Mouse (Mus musculus): ENCODE measurements around the gene Chst8. TPM values are rescaled to one million over a fixed set of nuclear protein-coding genes. Genes with fewer than 3 reads are reported as not detected.

Chst8 gene
- total and polyA plus RNA-seq, 3 experiments = 0.22 TPM; not detected in 2

GRCm38 (mm10) chr7:34752151-34752762, 60.3 kb downstream of the Chst8 start:
- no peak for ATAC-seq (ENCODE audit: extremely low read depth, insufficient number of reproducible peaks, low FRiP score, poor library complexity, severe bottlenecking)
- no peak for DNase-seq (ENCODE audit: low spot score)
- Histone ChIP-seq H3K9me3 (replicated peaks) (peaks cover 76% of the 10 kb centered on the region), H3K27me3 (ENCODE audit: insufficient read depth, low read length) (no peaks in the 10 kb centered on the region), H3K4me3 (ENCODE audit: low read depth, low read length) (no peak overlapping the region), H3K36me3 (replicated peaks) (no peaks in the 10 kb centered on the region), H3K4me1 (ENCODE audit: insufficient read depth, low read depth, low read length) (no peaks in the 10 kb centered on the region)
- TF ChIP-seq TAL1 (conservative IDR thresholded peaks at IDR 0.05; ENCODE audit: low read depth, low read length) (no peak), POLR2AphosphoS5 (IDR thresholded peaks at IDR 0.05; ENCODE audit: insufficient replicate concordance, low read depth, low read length) (no peak), CTCF (IDR thresholded peaks at IDR 0.05; ENCODE audit: low read depth, low read length) (no peak), GATA1 (IDR thresholded peaks at IDR 0.05; ENCODE audit: borderline replicate concordance, low read length) (no peak)

GRCm38 (mm10) chr7:34750350-34750749, 62.2 kb downstream of the Chst8 start:
- Histone ChIP-seq H3K9me3 (replicated peaks) (peaks cover 89% of the 10 kb centered on the region), H3K27me3 (ENCODE audit: insufficient read depth, low read length) (no peaks in the 10 kb centered on the region), H3K36me3 (replicated peaks) (no peaks in the 10 kb centered on the region), H3K4me3 (ENCODE audit: low read depth, low read length) (no peak overlapping the region), H3K4me1 (ENCODE audit: insufficient read depth, low read depth, low read length) (no peaks in the 10 kb centered on the region)
- ATAC-seq (ENCODE audit: extremely low read depth, insufficient number of reproducible peaks, low FRiP score, poor library complexity, severe bottlenecking) (no peak), DNase-seq (ENCODE audit: low spot score) (no peak)
- TF ChIP-seq CTCF (IDR thresholded peaks at IDR 0.05; ENCODE audit: low read depth, low read length) = no peak

GRCm38 (mm10) chr7:34749753-34750152, 62.8 kb downstream of the Chst8 start:
- H3K36me3 ChIP-seq (replicated peaks) = no peaks in the 10 kb centered on the region
- no peaks in the 10 kb centered on the region for H3K4me1 ChIP-seq (ENCODE audit: insufficient read depth, low read depth, low read length)
- no peak overlapping the region for H3K4me3 ChIP-seq (ENCODE audit: low read depth, low read length)
- TF ChIP-seq GATA1 (IDR thresholded peaks at IDR 0.05; ENCODE audit: borderline replicate concordance, low read length) = no peak
- TF ChIP-seq POLR2AphosphoS5 (IDR thresholded peaks at IDR 0.05; ENCODE audit: insufficient replicate concordance, low read depth, low read length) = no peak
- no peak for TF ChIP-seq CTCF (IDR thresholded peaks at IDR 0.05; ENCODE audit: low read depth, low read length)
- ATAC-seq (ENCODE audit: extremely low read depth, insufficient number of reproducible peaks, low FRiP score, poor library complexity, severe bottlenecking) (no peak), DNase-seq (ENCODE audit: low spot score) (no peak)
- H3K27me3 ChIP-seq (ENCODE audit: insufficient read depth, low read length) = no peaks in the 10 kb centered on the region
- peaks cover 89% of the 10 kb centered on the region for H3K9me3 ChIP-seq (replicated peaks)

GRCm38 (mm10) chr7:34748501-34748900, 64.0 kb downstream of the Chst8 start:
- no peak for ATAC-seq (ENCODE audit: extremely low read depth, insufficient number of reproducible peaks, low FRiP score, poor library complexity, severe bottlenecking)
- H3K27me3 ChIP-seq (ENCODE audit: insufficient read depth, low read length) = no peaks in the 10 kb centered on the region
- no peak for DNase-seq (ENCODE audit: low spot score)
- no peaks in the 10 kb centered on the region for H3K36me3 ChIP-seq (replicated peaks)
- H3K4me1 ChIP-seq (ENCODE audit: insufficient read depth, low read depth, low read length) = no peaks in the 10 kb centered on the region
- H3K4me3 ChIP-seq (ENCODE audit: low read depth, low read length) = no peak overlapping the region
- TF ChIP-seq POLR2AphosphoS5 (IDR thresholded peaks at IDR 0.05; ENCODE audit: insufficient replicate concordance, low read depth, low read length) = no peak
- no peak for TF ChIP-seq CTCF (IDR thresholded peaks at IDR 0.05; ENCODE audit: low read depth, low read length)
- TF ChIP-seq TAL1 (conservative IDR thresholded peaks at IDR 0.05; ENCODE audit: low read depth, low read length) = no peak
- no peak for TF ChIP-seq GATA2 (IDR thresholded peaks at IDR 0.05; ENCODE audit: borderline replicate concordance, low read depth, low read length)
- no peak for TF ChIP-seq GATA1 (IDR thresholded peaks at IDR 0.05; ENCODE audit: borderline replicate concordance, low read length)
- H3K9me3 ChIP-seq (replicated peaks) = peaks cover 87% of the 10 kb centered on the region

- H3K9me3 ChIP-seq (replicated peaks) = peaks cover 89% of the 10 kb centered on the region
- H3K36me3 ChIP-seq (replicated peaks) = no peaks in the 10 kb centered on the region
- DNase-seq (ENCODE audit: low spot score) (no peak), ATAC-seq (ENCODE audit: extremely low read depth, insufficient number of reproducible peaks, low FRiP score, poor library complexity, severe bottlenecking) (no peak)
- no peaks in the 10 kb centered on the region for H3K4me1 ChIP-seq (ENCODE audit: insufficient read depth, low read depth, low read length)
- H3K27me3 ChIP-seq (ENCODE audit: insufficient read depth, low read length) = no peaks in the 10 kb centered on the region
- TF ChIP-seq GATA2 (IDR thresholded peaks at IDR 0.05; ENCODE audit: borderline replicate concordance, low read depth, low read length) (no peak), GATA1 (IDR thresholded peaks at IDR 0.05; ENCODE audit: borderline replicate concordance, low read length) (no peak), POLR2AphosphoS5 (IDR thresholded peaks at IDR 0.05; ENCODE audit: insufficient replicate concordance, low read depth, low read length) (no peak), CTCF (IDR thresholded peaks at IDR 0.05; ENCODE audit: low read depth, low read length) (no peak), TAL1 (conservative IDR thresholded peaks at IDR 0.05; ENCODE audit: low read depth, low read length) (no peak)
- H3K4me3 ChIP-seq (ENCODE audit: low read depth, low read length) = no peak overlapping the region
Measured at GRCm38 (mm10) chr7:34747661-34748060, 64.8 kb downstream of the Chst8 start.

GRCm38 (mm10) chr7:34746586-34746985, 65.9 kb downstream of the Chst8 start:
- no peak for TF ChIP-seq CTCF (IDR thresholded peaks at IDR 0.05; ENCODE audit: low read depth, low read length)
- ATAC-seq (ENCODE audit: extremely low read depth, insufficient number of reproducible peaks, low FRiP score, poor library complexity, severe bottlenecking) (no peak), DNase-seq (ENCODE audit: low spot score) (no peak)
- H3K36me3 ChIP-seq (replicated peaks) = no peaks in the 10 kb centered on the region
- peaks cover 85% of the 10 kb centered on the region for H3K9me3 ChIP-seq (replicated peaks)
- no peaks in the 10 kb centered on the region for H3K27me3 ChIP-seq (ENCODE audit: insufficient read depth, low read length)
- no peak overlapping the region for H3K4me3 ChIP-seq (ENCODE audit: low read depth, low read length)
- no peaks in the 10 kb centered on the region for H3K4me1 ChIP-seq (ENCODE audit: insufficient read depth, low read depth, low read length)

GRCm38 (mm10) chr7:34746165-34746564, 66.3 kb downstream of the Chst8 start:
- no peak overlapping the region; the same call in 1 of the 2 replicates for H3K4me3 ChIP-seq (ENCODE audit: low read depth, low read length)

More at GRCm38 (mm10) chr7:34746165-34746564, 66.3 kb downstream of the Chst8 start:
- Histone ChIP-seq H3K9me3 (replicated peaks) (peaks cover 80% of the 10 kb centered on the region), H3K27me3 (ENCODE audit: insufficient read depth, low read length) (no peaks in the 10 kb centered on the region), H3K36me3 (replicated peaks) (no peaks in the 10 kb centered on the region), H3K4me1 (ENCODE audit: insufficient read depth, low read depth, low read length) (no peaks in the 10 kb centered on the region)
- no peak for ATAC-seq (ENCODE audit: extremely low read depth, insufficient number of reproducible peaks, low FRiP score, poor library complexity, severe bottlenecking)
- no peak for DNase-seq (ENCODE audit: low spot score)
- no peak for TF ChIP-seq GATA2 (IDR thresholded peaks at IDR 0.05; ENCODE audit: borderline replicate concordance, low read depth, low read length)
- TF ChIP-seq TAL1 (conservative IDR thresholded peaks at IDR 0.05; ENCODE audit: low read depth, low read length) = no peak
- no peak for TF ChIP-seq CTCF (IDR thresholded peaks at IDR 0.05; ENCODE audit: low read depth, low read length)
- TF ChIP-seq GATA1 (IDR thresholded peaks at IDR 0.05; ENCODE audit: borderline replicate concordance, low read length) = no peak
- TF ChIP-seq POLR2AphosphoS5 (IDR thresholded peaks at IDR 0.05; ENCODE audit: insufficient replicate concordance, low read depth, low read length) = no peak
